Mouse (Mus musculus) right cerebral cortex, adult 2 months (tissue): ENCODE data around the gene Rps6.
A peak's percentile ranks its signal among the peaks of the same experiment; 100 is the strongest.

Source experiments
- DNase-seq, 2 experiments: peaks; one replicate each; pipeline ENCODE4 v3.0.0; 2021 to 2022; ENCODE audit warnings: low spot score in 2 of 2

Gene Rps6

GRCm38 (mm10) chr4:86857113-86858069, at the start of gene Rps6:
TSS of gene Rps6 (minus strand) at chr4:86857412.
- DNase-seq: peak; percentile 97 to 98

- DNase-seq: no peak
Measured at GRCm38 (mm10) chr4:86905869-86906268, 48.7 kb upstream of the Rps6 start.

- no peak for DNase-seq
Measured at GRCm38 (mm10) chr4:86904969-86905368, 47.8 kb upstream of the Rps6 start.

- no peak for DNase-seq
Measured at GRCm38 (mm10) chr4:86902351-86902750, 45.1 kb upstream of the Rps6 start.

GRCm38 (mm10) chr4:86898791-86899474, 41.7 kb upstream of the Rps6 start:
- DNase-seq: no peak

GRCm38 (mm10) chr4:86897411-86897810, 40.2 kb upstream of the Rps6 start:
- no peak for DNase-seq

GRCm38 (mm10) chr4:86887879-86888278, 30.7 kb upstream of the Rps6 start:
- no peak for DNase-seq

- peak in 1 of 2 experiments; percentile 7 for DNase-seq
Measured at GRCm38 (mm10) chr4:86886160-86886878, 29.1 kb upstream of the Rps6 start.

- DNase-seq: no peak
Measured at GRCm38 (mm10) chr4:86885790-86886159, 28.6 kb upstream of the Rps6 start.

GRCm38 (mm10) chr4:86884945-86885344, 27.7 kb upstream of the Rps6 start:
- DNase-seq: no peak

GRCm38 (mm10) chr4:86882413-86882812, 25.2 kb upstream of the Rps6 start:
- DNase-seq: no peak

GRCm38 (mm10) chr4:86881178-86881577, 24.0 kb upstream of the Rps6 start:
- no peak for DNase-seq

GRCm38 (mm10) chr4:86879477-86879876, 22.3 kb upstream of the Rps6 start:
- DNase-seq: no peak

- DNase-seq: peak; percentile 59 to 76
Measured at GRCm38 (mm10) chr4:86874146-86874847, 17.1 kb upstream of the Rps6 start, which contains the start of gene Acer2. TSS of gene Acer2 (plus strand) at chr4:86874396.

- DNase-seq: no peak
Measured at GRCm38 (mm10) chr4:86873072-86873471, 15.9 kb upstream of the Rps6 start.

GRCm38 (mm10) chr4:86871988-86872387, 14.8 kb upstream of the Rps6 start:
- no peak for DNase-seq

GRCm38 (mm10) chr4:86864087-86864486, 6.9 kb upstream of the Rps6 start:
- DNase-seq: no peak

GRCm38 (mm10) chr4:86858070-86858440, 843 bp upstream of the Rps6 start:
- DNase-seq: peak in 1 of 2 experiments; percentile 20

GRCm38 (mm10) chr4:86856304-86857112, 704 bp downstream of the Rps6 start:
- peak in 1 of 2 experiments; percentile 26 for DNase-seq

GRCm38 (mm10) chr4:86852813-86853590, 4.2 kb downstream of the Rps6 start:
- no peak for DNase-seq
